Mouse (Mus musculus) heart, postnatal 10 days (tissue): Measurements from ENCODE around the gene 3830406C13Rik. TPM values are rescaled to one million over a fixed set of nuclear protein-coding genes. Genes with fewer than 3 reads are reported as not detected.
"Not testable (repeated sequence)": the region's sequence is repeated elsewhere in the genome, so short reads cannot be mapped to it uniquely, and the experiment has no call there.

Source experiments
- DNase-seq, 2 experiments: peaks; one replicate each; pipeline ENCODE4 v3.0.0; 2021
- intact Hi-C: fragments of 180-260 bp; cut with DNase I; formaldehyde crosslinking; loops from one replicate; pipeline ENCODE4 v1.15.1; 2025
- total RNA-seq, 2 experiments: library from RNA; stranded (reverse); gene quantifications; 2 replicates each; pipeline ENCODE4 v1.2.3; 2021

Gene 3830406C13Rik
- 10 to 100 TPM; 21.2 to 28.7 TPM for total RNA-seq

GRCm38 (mm10) chr14:12284141-12284912 is at the start of gene 3830406C13Rik:
3830406C13Rik (plus strand) TSS chr14:12284173.
- intact Hi-C loops, result loop anchor here (5.0 kb wide), 1 partner anchor 127 kb away; no protein-coding TSS in a partner anchor
- DNase-seq, result peak; percentile 89 to 92

GRCm38 (mm10) chr14:12243726-12244125 is 40.2 kb upstream of the 3830406C13Rik start:
- intact Hi-C loops, result no loop called here
- no peak for DNase-seq

- no peak for DNase-seq
- intact Hi-C loops, result loop anchor here (5.0 kb wide), 1 partner anchor 1519 kb away; no protein-coding TSS in a partner anchor
Observed at GRCm38 (mm10) chr14:12276031-12276430, 7.9 kb upstream of the 3830406C13Rik start.

GRCm38 (mm10) chr14:12283641-12284040 is 332 bp upstream of the 3830406C13Rik start, which contains the start of gene Gm49355:
Gm49355 (plus strand) TSS chr14:12283976.
- DNase-seq, result no peak
- intact Hi-C loops, result loop anchor here (5.0 kb wide), 1 partner anchor 126 kb away; no protein-coding TSS in a partner anchor

GRCm38 (mm10) chr14:12289747-12290146 is 5.8 kb downstream of the 3830406C13Rik start:
- DNase-seq, intact Hi-C loops: not testable (repeated sequence)

GRCm38 (mm10) chr14:12296391-12296790 is 12.4 kb downstream of the 3830406C13Rik start:
- intact Hi-C loops, result no loop called here
- DNase-seq, result no peak

GRCm38 (mm10) chr14:12299171-12299570 is 15.2 kb downstream of the 3830406C13Rik start:
- intact Hi-C loops, result no loop called here
- DNase-seq, result no peak

GRCm38 (mm10) chr14:12299654-12300053 is 15.7 kb downstream of the 3830406C13Rik start:
- intact Hi-C loops, result loop anchor here (2.0 kb wide), 1 partner anchor 231 kb away; no protein-coding TSS in a partner anchor
- DNase-seq, result no peak

- intact Hi-C loops, result loop anchor here (2.0 kb wide), 1 partner anchor 231 kb away; no protein-coding TSS in a partner anchor
- DNase-seq, result no peak
Observed at GRCm38 (mm10) chr14:12300275-12300674, 16.3 kb downstream of the 3830406C13Rik start.

- intact Hi-C loops, result loop anchor here (2.0 kb wide), 1 partner anchor 230 kb away; no protein-coding TSS in a partner anchor
- peak in 1 of 2 experiments; percentile 6 for DNase-seq
Observed at GRCm38 (mm10) chr14:12300677-12301076, 16.7 kb downstream of the 3830406C13Rik start.

GRCm38 (mm10) chr14:12303106-12303505 is 19.1 kb downstream of the 3830406C13Rik start:
- intact Hi-C loops, result no loop called here
- DNase-seq, result peak in 1 of 2 experiments; percentile 5

GRCm38 (mm10) chr14:12333622-12334021 is 49.6 kb downstream of the 3830406C13Rik start:
- intact Hi-C loops, result loop anchor here (5.0 kb wide), 1 partner anchor 181 kb away; no protein-coding TSS in a partner anchor
- no peak for DNase-seq

GRCm38 (mm10) chr14:12334925-12335324 is 51.0 kb downstream of the 3830406C13Rik start:
- intact Hi-C loops, result loop anchor here (5.0 kb wide), 1 partner anchor 183 kb away; no protein-coding TSS in a partner anchor
- DNase-seq, result no peak

GRCm38 (mm10) chr14:12337421-12337997 is 53.5 kb downstream of the 3830406C13Rik start:
- DNase-seq, result no peak
- intact Hi-C loops, result no loop called here

- intact Hi-C loops, result no loop called here
- no peak for DNase-seq
Observed at GRCm38 (mm10) chr14:12337998-12338809, 54.2 kb downstream of the 3830406C13Rik start.

- intact Hi-C loops, result no loop called here
- DNase-seq, result no peak
Observed at GRCm38 (mm10) chr14:12338811-12339565, 55.0 kb downstream of the 3830406C13Rik start.

GRCm38 (mm10) chr14:12340238-12341074 is 56.5 kb downstream of the 3830406C13Rik start:
- DNase-seq, result no peak
- intact Hi-C loops, result no loop called here

- intact Hi-C loops, result no loop called here
- no peak for DNase-seq
Observed at GRCm38 (mm10) chr14:12341075-12341788, 57.3 kb downstream of the 3830406C13Rik start.
